Mouse (Mus musculus) fat pad, adult 2 months (tissue): ENCODE results near the gene Ppfibp2.

Experiments used
- DNase-seq: peaks from one replicate; pipeline ENCODE4 v3.0.0-alpha.2; 2011; ENCODE audit warnings: low read depth, low spot score; ENCODE audit errors: extremely low read depth

Gene Ppfibp2

DNA sequence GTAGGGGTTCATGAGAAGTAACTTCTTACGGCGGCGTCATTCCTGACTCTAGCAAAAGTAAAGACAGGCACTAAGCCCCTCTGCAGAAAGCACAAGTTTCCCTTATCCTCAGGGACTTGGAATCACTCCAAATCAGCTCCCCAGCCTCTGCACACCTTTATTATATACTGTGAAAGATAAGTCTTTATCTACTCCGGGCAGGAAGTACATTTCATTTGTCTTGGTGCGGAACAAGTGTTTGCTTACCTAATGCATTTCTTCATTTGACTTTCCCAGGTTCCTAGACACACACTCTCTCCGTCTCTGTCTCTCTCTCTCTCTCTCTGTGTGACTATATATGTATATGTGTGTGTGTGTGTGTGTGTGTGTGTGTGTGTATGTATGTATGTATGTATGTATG, 68.6 kb downstream of the Ppfibp2 start:
- DNase-seq: no peak

GRCm38 (mm10) chr7:107664063-107665056, 69.4 kb downstream of the Ppfibp2 start:
- peak; percentile 77 for DNase-seq

- no peak for DNase-seq
Observed at GRCm38 (mm10) chr7:107665221-107665585, 70.2 kb downstream of the Ppfibp2 start.

DNA sequence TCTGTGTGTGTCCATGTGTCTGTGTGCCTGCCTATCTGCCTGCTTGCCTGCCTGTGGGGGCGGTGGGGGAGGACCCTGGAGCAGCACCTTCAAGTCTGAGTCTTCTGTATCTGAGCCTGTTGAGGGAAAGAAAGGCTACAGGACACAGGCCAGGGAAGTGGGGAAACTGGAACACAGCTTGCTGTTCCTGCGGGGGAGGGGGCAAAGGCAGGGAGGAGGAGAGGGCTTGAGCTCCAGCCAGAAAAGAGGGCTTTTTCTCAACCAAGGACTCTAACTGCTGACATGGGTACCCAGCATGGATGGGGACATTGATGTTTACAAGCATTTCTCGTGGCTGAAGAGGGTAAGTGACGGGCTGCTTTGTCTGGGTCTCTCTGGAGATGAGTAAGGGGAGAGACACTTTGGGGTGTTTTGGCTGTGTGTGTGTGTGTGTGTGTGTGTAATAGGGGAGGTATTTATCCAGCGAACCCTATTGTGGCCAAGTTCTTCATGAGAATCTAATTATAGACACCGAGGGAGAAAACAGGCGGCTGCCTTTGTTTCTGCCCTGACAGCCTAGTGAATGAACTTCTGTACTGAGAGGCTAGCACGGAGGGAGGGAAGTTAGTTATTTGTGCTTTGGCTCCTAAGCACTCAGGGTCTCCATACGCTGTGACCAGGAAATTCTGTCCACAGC, 70.7 kb downstream of the Ppfibp2 start:
- no peak for DNase-seq

GRCm38 (mm10) chr7:107666262-107666902, 71.4 kb downstream of the Ppfibp2 start:
- DNase-seq: no peak

GRCm38 (mm10) chr7:107668514-107668913, 73.5 kb downstream of the Ppfibp2 start:
- no peak for DNase-seq

GRCm38 (mm10) chr7:107675224-107675623, 80.2 kb downstream of the Ppfibp2 start:
- DNase-seq: no peak

DNA sequence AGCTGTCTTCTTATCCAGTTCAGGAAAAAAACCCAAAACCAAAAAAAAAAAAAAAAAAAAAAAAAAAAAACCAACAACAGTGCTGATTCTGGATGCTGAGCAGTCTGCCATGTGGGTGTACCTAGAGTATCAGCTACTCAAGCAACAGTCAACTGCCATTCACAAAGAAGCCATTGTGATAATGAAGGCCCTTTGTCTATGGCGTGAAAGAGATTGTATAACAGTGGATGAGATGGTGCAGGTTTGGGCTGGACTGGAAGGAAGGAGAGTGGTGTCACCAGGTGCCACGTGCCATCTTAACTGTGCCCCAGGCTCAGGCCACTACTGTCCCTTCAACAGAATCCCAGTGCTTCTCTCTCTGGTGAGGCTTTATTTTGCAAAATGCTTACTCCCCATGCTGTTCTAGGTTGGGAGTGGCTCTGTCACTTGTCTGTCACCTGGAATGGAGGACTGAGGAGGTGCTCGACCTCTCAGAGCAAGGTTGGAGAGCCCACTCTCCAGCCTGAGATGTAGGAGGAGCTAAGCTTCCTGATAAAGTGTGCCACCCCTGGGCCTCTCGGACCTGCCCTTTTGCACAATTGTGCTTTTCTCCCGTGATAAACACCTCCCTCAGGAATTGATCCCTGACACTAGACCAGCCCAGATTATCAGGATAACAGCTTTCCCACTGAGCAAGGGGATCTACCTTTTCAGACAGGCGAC, 85.3 kb downstream of the Ppfibp2 start:
- no peak for DNase-seq

GRCm38 (mm10) chr7:107681306-107681705, 86.3 kb downstream of the Ppfibp2 start:
- DNase-seq: no peak

GRCm38 (mm10) chr7:107683162-107683561, 88.2 kb downstream of the Ppfibp2 start:
- no peak for DNase-seq

DNA sequence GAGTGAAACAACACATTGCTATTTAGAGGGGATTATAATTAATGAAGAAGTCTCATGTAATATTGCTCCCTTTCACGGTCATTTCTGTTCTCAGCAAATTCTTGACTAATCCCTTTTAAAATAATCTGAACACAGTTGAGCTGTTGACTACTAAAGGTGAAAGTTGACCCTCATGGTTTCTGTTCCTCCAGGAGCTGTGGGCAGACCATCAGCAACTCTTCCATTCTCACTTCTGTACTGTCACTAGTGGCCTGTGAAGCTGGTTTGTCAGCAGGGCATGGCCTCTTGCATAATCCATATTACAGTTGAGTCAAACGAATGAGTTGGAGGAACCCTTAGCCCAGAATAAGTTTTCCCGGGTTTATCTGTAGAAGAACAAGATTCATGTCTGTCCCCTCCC, 88.6 kb downstream of the Ppfibp2 start:
- DNase-seq: no peak

DNA sequence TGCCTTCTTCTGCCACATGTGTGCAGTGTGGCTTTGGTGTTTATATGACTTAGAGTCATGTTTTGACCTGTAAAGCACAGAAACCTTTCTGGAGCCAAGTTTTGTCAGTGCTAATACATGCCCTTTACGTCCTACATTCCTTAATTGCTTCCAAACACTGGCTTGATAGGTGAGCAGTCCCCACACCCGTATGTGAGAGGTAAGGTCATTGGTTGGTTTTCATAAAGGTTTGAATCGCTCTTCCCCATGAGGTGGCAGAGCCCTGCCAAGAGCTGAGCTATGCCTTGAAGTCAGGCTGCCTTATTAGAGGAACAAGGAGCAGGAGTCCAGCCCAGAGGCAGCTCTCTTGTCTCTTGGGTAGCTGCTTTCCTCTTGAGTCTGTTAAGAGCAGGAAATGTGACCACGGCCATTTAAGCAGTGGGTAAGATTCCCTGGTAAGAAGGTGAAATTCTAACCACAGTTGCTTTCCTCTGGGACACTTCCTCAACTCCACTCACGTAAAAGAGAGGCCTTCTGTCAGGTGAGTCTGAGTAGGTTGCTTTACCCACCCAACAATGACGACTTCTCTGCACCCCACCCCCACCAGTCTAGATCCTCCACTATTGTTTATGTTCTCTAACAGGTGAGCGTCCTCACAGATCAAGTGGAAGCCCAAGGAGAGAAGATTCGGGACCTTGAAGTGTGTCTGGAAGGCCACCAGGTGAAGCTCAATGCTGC, 90.4 kb downstream of the Ppfibp2 start:
- DNase-seq: peak; percentile 90

- peak; percentile 56 for DNase-seq
Observed at GRCm38 (mm10) chr7:107685955-107686285, 90.9 kb downstream of the Ppfibp2 start.

- no peak for DNase-seq
Observed at GRCm38 (mm10) chr7:107687412-107687811, 92.4 kb downstream of the Ppfibp2 start.

DNA sequence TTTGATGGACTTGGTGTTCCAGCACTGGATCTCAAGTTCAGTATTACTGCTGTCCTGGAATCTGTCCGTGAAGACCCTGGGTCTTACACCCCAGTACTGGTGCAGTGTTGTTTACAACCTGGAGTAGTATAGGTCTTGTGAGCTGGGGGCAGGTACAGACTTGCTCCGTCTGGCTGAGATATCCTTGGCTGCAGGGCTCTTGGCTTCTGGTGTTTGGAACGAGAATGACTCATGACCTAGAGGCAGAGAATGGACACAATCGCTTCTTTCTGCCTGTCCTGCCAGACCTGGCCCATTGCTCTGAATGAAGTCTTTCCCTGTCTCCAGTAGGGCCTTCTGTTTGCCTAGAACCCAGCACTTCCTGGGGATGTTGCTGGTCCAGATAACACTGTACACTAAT, 93.0 kb downstream of the Ppfibp2 start:
- peak; percentile 78 for DNase-seq

DNA sequence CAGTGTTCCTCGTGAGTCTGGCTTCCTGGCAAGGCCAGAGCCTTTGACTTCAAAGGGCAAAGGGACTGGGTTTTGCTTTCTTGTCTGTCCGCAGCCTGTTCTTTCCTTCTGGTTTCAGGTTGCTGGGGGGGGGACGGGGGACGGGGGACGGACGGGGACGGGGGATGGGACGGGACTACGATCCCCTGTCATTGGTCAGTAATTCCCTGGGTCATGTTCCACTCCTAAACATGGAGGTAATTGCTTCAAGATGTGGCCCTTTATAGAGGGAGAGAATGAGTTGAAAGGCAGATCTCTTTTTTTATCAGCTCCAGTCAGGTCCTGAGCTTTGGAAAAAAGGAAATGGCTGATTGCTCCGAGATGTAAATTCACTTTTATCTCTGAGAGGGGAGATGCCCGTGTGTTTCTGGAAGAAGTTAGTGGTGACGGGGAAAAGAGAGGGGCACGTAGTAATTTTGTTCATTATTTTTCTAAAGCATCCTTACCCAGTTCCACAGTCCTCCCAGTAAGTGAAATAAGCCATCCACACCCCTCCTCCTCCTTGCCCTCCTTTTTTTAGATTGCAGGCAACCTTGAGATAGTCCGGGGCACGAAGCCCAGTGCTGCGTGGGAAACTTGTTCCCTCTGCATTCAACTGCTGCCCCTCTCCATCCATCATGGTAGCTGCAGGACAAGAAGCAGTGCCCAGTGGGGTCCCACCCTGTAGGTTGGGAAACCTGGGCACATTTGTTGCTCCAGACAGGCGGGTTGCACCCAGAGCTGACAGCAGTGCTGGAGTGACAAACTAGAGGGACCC, 95.6 kb downstream of the Ppfibp2 start:
- no peak for DNase-seq

- no peak for DNase-seq
Observed at GRCm38 (mm10) chr7:107691493-107691892, 96.5 kb downstream of the Ppfibp2 start.

GRCm38 (mm10) chr7:107694254-107694947, 99.4 kb downstream of the Ppfibp2 start:
- DNase-seq: no peak

GRCm38 (mm10) chr7:107697066-107697465, 102.1 kb downstream of the Ppfibp2 start:
- DNase-seq: no peak
